Mouse (Mus musculus) adrenal gland (tissue): ENCODE results near the gene Khk.

Source experiments
- intact Hi-C: fragments of 180-260 bp; cut with DNase I; formaldehyde crosslinking; loops from one replicate; pipeline ENCODE4 v1.15.1; 2025

The Khk gene

GRCm38 (mm10) chr5:30933705-30934104 is 12.5 kb downstream of the Khk start:
- intact Hi-C loops: no loop called here

GRCm38 (mm10) chr5:30934725-30935461 is 13.7 kb downstream of the Khk start:
- intact Hi-C loops: no loop called here

- intact Hi-C loops: no loop called here
Measured at GRCm38 (mm10) chr5:30943004-30943403, 21.8 kb downstream of the Khk start.

- intact Hi-C loops: no loop called here
Measured at GRCm38 (mm10) chr5:30944344-30944743, 23.1 kb downstream of the Khk start.

DNA sequence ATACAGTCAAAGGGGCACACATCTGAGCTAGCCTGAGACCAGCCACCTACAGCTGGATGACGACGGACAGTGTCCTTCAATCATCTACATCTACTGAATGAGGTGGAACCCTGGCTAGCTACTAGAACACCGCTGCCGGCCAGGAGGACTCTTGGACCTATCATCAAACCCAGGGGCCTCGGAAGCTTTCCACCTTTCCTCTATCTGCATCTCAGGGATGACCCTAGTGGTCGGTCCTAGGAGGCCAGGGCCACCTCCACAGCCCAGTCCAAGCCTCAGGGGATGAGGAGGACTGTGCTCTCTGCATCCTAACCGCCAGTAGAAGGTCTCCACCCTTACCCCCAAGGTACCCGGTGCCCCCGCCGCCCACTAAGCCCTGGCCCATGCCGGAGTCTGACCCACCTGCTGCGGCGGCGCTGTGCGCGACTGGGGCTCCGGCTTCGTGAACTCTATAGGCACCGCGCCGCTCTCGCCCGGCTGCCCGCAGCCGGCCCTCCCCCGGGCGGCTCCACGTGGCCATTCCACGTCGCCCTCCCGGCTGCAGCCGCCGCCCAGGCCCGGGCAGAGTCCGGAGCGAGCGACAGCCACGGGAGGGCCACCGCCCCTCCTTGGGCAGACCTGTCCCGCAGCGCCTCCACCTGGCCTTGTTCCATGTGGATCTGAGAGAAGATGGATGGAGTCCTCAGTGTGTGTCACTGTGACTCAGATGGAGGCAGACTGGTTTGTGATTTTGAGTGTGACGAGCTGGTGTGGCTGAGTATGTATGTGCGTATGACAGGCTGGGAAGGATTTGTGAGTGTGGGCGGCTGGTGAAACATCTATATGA is 23.9 kb downstream of the Khk start, which contains the start of gene Cgref1:
Cgref1 (minus strand) TSS at position 636 of the 826 bp plus-strand sequence.
- intact Hi-C loops: no loop called here

DNA sequence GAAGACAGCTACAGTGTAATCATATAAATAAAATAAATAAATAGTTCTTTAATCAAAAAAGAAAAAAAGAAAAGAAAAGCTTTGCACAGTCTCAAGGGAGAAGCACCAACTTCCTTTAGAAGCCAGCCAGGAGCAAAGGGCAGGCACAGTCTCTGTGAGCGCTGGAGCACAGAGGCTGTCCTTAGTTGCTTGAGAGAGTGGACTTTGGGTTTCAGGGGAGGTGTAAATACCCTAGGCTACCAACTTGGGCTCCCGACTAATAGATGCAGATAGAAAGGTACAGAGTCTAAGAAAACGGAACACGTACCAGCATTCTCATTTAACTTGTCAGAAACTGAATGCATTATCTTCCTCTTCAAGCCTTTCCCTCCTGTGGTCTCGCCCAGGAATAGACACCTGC is 27.4 kb downstream of the Khk start:
- intact Hi-C loops: no loop called here

DNA sequence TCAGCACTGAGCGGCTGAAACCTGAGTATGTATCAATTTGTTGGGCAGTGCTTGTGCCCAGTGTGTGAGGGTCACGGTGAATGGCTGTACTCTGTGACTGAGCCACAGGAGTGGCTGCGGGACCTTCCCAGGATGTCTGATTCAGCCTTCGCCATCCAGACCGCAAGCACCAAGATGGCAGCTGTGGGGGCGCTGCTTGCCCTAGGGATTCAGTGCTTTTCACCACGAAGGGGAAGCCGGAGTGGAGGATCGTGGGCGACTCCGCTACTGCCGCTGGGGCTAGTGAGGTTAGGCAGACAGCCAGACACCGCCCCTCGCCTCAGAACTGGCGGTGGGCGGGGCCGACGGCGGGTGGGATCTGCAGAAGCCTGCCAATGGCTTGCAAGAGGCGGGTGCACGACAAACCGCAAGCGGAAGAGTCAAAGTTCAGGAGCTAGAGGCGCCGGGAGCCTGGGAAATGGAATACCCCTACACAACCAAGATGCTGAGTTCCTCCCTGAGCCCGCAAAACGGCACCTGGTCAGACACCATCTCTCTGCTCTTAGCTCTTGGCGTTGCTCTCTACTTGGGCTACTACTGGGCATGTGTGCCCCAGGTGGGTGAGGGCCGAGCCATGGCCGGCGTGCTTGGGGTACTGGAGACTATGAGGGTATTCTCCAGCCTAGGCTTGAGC is 28.6 kb downstream of the Khk start:
- intact Hi-C loops: no loop called here

- intact Hi-C loops: no loop called here
Measured at GRCm38 (mm10) chr5:30950451-30950850, 29.2 kb downstream of the Khk start.

GRCm38 (mm10) chr5:30950922-30951321 is 29.7 kb downstream of the Khk start:
- intact Hi-C loops: no loop called here

DNA sequence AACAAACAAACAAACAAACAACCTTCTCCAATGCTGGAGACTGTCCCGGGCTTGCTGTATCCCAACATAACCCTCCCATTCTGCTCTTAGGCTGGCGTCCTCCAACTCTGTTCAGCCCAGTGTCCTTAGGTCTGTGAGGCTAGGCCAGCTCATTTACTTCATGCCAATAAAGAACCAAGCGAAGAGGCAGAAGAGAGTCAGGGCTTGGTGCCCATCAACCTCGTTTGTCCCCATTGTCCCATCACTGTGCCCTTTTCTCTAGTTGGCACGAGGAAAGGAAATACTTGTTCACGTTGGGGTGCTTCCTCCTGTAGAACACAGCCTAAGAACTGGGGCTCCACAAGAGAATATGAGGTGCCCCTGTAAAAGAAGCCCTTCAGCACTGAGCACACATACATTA is 30.5 kb downstream of the Khk start:
- intact Hi-C loops: no loop called here

- intact Hi-C loops: no loop called here
Measured at GRCm38 (mm10) chr5:30952551-30952950, 31.3 kb downstream of the Khk start.

- intact Hi-C loops: no loop called here
Measured at GRCm38 (mm10) chr5:30954065-30954464, 32.8 kb downstream of the Khk start.

DNA sequence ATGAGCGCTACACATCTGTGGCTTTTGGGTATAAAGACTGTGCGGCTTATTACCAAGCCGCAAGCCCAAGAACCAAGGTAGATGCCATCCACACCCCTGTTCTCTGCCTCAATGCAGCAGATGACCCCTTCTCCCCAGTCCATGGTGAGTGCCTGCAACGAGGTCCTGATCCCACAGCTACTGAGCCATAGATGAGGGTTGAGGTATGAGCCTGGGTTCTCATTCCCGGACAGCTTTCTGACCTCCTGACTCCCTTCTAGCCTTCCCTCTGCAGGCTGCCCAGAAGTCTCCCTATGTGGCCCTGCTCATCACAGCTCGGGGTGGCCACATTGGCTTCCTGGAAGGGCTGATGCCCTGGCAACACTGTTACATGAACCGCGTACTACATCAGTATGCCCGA is 33.3 kb downstream of the Khk start:
- intact Hi-C loops: no loop called here

DNA sequence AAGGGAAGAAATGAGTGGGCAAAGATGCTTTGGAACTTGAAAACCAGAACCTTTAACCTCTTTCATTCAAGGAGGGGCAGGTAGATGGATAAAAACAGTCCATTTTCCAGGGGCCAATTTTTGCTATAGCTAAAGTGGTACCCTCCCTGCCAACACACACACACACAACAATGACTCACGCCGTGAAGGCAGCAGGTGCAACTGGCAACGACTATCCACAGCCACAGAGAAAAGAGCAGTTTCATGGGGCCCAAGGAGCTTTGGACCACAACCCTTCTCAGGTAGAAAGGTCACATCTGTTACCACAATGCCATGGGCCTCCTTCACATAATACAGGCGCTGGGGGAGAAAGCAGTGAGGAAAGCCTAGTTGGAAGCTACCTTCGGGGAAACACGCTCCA is 34.5 kb downstream of the Khk start:
- intact Hi-C loops: no loop called here

DNA sequence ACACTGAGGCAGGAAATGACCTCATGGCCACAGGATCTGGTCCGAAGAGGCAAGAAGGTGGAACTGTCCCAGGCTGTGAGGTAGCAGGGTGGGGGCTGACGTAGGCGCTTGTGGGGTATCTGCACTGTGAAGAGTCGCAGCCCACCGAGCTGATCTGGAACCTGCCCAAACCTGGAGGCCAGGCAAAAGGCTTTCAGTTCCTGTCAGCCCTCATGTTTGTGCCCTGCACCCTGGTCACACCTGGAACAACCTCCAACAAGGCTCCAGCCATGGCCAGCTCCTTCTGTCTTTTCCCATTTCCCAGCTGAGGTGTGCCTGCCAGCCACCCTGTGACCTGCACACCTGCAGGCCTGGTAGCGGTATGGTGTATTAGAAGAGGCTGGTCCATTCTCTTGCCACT is 36.7 kb downstream of the Khk start:
- intact Hi-C loops: no loop called here

DNA sequence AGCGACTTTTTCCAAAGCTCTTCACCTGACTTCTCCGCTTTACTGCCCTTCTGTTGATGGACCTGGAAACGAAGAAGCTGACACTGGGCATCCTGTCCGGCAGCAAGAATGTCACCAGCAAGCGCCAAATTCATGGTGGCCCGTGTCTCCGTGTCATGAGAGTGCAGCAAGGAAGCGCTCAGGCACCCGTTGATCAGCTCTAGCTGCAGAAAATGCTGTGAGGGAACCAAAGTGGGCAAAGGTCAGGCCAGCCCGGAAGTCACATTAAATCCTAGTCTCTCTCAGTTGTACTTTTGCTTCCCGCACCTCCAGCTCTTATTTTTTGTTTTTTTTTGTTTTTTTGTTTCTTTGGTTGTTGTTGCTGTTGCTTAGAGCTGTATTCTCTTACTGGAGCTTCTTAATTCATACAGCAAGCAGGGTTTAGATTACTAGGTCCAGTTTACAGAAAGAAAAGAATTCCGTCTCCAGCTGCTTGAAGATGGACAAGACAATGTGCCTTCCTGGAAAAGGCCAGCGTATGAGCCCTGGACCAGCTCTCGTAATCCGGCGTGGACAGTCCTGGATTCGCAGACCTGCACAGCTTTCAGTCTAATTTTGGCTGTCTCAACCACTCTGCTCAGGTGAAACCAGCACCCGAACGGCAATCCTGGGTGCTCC is 38.1 kb downstream of the Khk start:
- intact Hi-C loops: no loop called here

DNA sequence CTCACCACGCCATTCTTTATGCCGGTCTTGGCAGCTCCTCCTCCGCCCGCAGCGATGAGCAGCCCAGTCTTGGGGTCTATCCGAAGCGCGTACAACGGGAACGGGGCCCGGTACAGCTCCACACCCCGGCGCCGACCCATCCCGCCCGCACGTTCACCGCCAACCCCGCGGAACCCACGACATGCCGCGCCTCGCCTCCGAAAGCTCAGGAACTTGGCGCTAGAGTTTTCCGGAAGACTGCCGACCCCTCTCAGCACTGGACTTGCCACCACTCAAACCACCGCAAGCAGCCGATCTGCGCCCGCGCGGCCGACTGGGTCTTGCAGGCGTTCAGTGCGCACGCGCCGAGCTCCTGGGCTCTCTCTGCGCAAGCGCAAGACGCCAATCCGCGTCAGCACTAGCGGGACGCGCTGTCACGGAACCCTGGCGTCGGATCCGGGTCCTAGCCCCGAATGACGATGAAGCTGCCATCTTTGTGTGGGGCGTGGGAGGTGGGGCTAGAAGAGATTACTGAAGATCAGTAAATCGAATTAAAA is 38.8 kb downstream of the Khk start, which contains the start of gene Preb:
Preb (minus strand) TSS at position 396 of the 536 bp plus-strand sequence.
- intact Hi-C loops: no loop called here

DNA sequence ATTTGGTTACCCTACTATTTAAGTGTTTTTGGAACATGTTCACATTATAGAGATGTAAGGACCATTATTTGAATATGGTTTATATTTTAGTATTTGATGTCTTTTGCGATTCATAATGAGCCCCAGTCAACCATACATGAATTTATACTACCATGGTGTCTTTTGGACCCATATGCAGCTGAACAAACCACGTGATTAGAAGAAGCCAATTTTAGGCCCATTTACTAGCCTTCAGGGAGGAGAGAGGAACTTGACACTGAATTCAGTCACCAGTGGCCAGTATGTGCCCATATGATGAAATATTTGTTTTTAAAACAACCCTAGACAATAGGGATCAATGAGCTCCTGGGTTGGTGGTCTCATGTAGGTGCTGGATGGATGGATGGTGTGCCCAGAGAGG is 39.6 kb downstream of the Khk start:
- intact Hi-C loops: no loop called here

GRCm38 (mm10) chr5:30961545-30962505 is 40.6 kb downstream of the Khk start:
- intact Hi-C loops: no loop called here

GRCm38 (mm10) chr5:30963916-30964315 is 42.7 kb downstream of the Khk start:
- intact Hi-C loops: no loop called here
